Mouse (Mus musculus) bone marrow, adult 2 months (tissue): ENCODE measurements around the gene Sufu.

Experiments
- CTCF ChIP-seq: fragments of 200-500 bp; IDR thresholded peaks from 2 replicates; pipeline ENCODE4 v1.5.1; 2011; ENCODE audit warnings: low read length, control low read depth; ENCODE audit not compliant: control insufficient read depth, insufficient read depth
- POLR2A ChIP-seq: fragments of 200-500 bp; IDR thresholded peaks from 2 replicates; pipeline ENCODE4 v1.6.1; 2011; ENCODE audit warnings: low read depth, mild to moderate bottlenecking, control low read depth, low read length, borderline replicate concordance; ENCODE audit not compliant: control insufficient read depth

DNA sequence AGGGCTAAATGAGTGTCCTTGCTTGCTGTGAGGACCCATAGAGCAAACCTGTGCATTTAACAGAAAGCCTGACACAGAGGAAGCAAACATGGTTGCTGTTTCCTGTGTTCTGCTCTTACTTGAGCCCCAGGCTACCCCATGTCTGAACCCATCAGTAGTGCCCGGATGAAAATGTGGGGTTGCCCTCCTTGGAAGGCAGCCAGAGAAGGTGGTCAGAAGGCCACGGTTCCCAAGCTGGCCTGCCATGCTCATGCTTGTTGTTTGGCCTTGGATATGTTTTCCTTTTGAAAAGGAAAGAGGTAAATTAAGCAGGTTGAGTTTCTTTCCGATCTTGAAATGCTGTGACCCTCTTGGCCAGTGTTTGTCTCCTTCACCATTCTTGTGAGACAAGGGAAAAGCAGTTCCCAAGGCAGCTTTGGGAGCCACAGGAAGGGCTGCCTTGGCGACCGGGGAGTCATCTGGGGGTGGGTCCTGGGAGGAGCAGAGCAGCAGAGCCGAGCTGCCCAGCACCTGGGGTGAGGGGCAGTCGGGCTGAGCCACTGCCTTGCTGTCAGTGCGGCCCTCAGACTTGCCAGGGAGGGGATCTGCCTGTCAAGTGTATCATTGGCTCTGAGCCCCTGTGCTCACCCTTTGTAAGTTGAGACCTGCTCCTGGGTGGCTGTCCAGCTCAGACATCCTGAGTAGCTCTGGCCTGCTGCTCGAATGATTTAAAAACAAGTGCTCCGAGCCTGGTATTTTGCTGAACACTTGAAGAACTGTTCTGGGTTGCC, 74.8 kb downstream of the Sufu start:
- TF ChIP-seq CTCF, result no peak
- TF ChIP-seq POLR2A, result no peak
